Mouse (Mus musculus): Measurements from ENCODE around the gene Trio. TPM values are rescaled to one million over a fixed set of nuclear protein-coding genes. Genes with fewer than 3 reads are reported as not detected.

The Trio gene
- polyA plus RNA-seq, 1 experiment, result 56.3 TPM

GRCm38 (mm10) chr15:27683206-27683605 lies 342.4 kb downstream of the Trio start:
- Histone ChIP-seq H3K79me2 (ENCODE audit: control insufficient read depth, insufficient read depth) (no peaks in the 10 kb centered on the region), H3K36me3 (ENCODE audit: control insufficient read depth, insufficient read depth) (no peaks in the 10 kb centered on the region), H3K4me3 (no peak overlapping the region), H3K4me2 (ENCODE audit: low read depth) (no peak overlapping the region), H3K27me3 (ENCODE audit: control insufficient read depth, insufficient read depth, insufficient read length) (peaks cover 26% of the 10 kb centered on the region), H3ac (ENCODE audit: control insufficient read depth, insufficient read length) (no peak overlapping the region)
- TF ChIP-seq USF1 (IDR thresholded peaks at IDR 0.05; ENCODE audit: low read depth) (no peak), TCF3 (IDR thresholded peaks at IDR 0.05; ENCODE audit: insufficient read length, low read depth) (no peak), SRF (IDR thresholded peaks at IDR 0.05; ENCODE audit: control insufficient read depth, insufficient read length, low read depth) (no peak), POLR2AphosphoS2 (IDR thresholded peaks at IDR 0.05; ENCODE audit: insufficient read length, low read depth) (no peak), E2F4 (IDR thresholded peaks at IDR 0.05; ENCODE audit: insufficient read depth) (no peak), POLR2A (IDR thresholded peaks at IDR 0.05; ENCODE audit: insufficient read length, low read depth) (no peak)

- no peak for TF ChIP-seq REST (IDR thresholded peaks at IDR 0.05; ENCODE audit: insufficient read depth, insufficient read length)
- no peak for TF ChIP-seq MYOG (IDR thresholded peaks at IDR 0.05; ENCODE audit: control insufficient read depth in 1 of 3, insufficient read depth in 1 of 3, insufficient read length in 2 of 3, low read depth in 2 of 3)
- no peak for TF ChIP-seq MAX (IDR thresholded peaks at IDR 0.05; ENCODE audit: low read depth)
- no peak for TF ChIP-seq TCF12 (IDR thresholded peaks at IDR 0.05; ENCODE audit: insufficient read depth, poor library complexity, severe bottlenecking)
- no peaks in the 10 kb centered on the region for H3K79me2 ChIP-seq (ENCODE audit: control insufficient read depth, insufficient read depth)
- H3K4me3 ChIP-seq, result no peak overlapping the region
- H3K27me3 ChIP-seq (ENCODE audit: control insufficient read depth, insufficient read depth, insufficient read length), result peaks cover 27% of the 10 kb centered on the region
- H3K36me3 ChIP-seq (ENCODE audit: control insufficient read depth, insufficient read depth), result no peaks in the 10 kb centered on the region
- H3K4me2 ChIP-seq (ENCODE audit: low read depth), result no peak overlapping the region
- no peak overlapping the region for H3ac ChIP-seq (ENCODE audit: control insufficient read depth, insufficient read length)
Observed at GRCm38 (mm10) chr15:27682619-27683018, 343.0 kb downstream of the Trio start.

DNA sequence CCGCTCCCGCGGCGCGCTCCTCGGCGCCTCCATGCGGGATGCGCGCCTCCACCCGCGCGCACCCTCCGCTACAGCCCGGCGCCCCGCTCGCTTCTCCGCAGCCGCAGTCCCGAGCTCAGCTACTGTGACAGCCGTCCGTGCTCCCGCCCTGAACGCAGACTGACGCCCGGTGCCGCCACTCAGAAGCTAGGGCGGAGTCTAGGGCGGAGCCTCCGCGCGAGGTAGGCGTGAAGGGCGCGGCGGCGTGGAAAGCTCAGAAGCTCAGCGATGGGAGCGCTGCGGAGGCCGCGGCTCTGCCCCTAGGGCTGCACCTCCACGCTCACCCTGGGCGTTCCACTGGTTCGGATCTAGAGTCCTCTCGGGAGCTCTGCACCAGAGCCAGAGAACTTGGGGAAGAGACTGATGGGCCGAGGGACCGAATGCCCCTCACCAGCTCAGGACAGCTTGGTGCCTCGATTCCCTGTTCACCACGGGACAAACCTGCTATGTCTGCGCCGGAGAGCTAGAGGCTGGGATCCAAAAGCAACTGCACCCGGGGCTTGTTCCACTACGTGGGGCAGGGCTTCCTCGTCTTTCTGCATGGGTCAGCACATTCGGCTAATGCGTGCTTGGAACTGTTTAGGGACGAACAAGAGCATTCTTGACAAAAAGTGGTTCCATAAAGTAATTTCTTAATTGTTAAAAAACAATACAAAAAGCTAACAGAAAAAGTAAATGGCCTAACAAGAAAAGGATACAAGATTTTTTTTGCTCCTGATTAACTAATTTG lies 344.0 kb downstream of the Trio start, which contains the start of gene Otulinl:
Gene Otulinl (minus strand): TSS at position 161 of the 769 bp plus-strand sequence.
- TF ChIP-seq E2F4 (IDR thresholded peaks at IDR 0.05; ENCODE audit: insufficient read depth), result no peak
- TF ChIP-seq POLR2A (IDR thresholded peaks at IDR 0.05; ENCODE audit: insufficient read length, low read depth), result peak; percentile 48
- TF ChIP-seq MYOG (IDR thresholded peaks at IDR 0.05; ENCODE audit: control insufficient read depth in 1 of 3, insufficient read depth in 1 of 3, insufficient read length in 2 of 3, low read depth in 2 of 3), result peak in 2 of 3 experiments; percentile 13 to 33
- no peak for TF ChIP-seq POLR2AphosphoS2 (IDR thresholded peaks at IDR 0.05; ENCODE audit: insufficient read length, low read depth)
- Histone ChIP-seq H3K36me3 (ENCODE audit: control insufficient read depth, insufficient read depth) (no peaks in the 10 kb centered on the region), H3K79me2 (ENCODE audit: control insufficient read depth, insufficient read depth) (no peaks in the 10 kb centered on the region), H3K4me3 (peak within 1 kb of the TSS; percentile 14), H3K4me2 (ENCODE audit: low read depth) (peak within 1 kb of the TSS; percentile 99), H3K27me3 (ENCODE audit: control insufficient read depth, insufficient read depth, insufficient read length) (peaks cover 31% of the 10 kb centered on the region), H3ac (ENCODE audit: control insufficient read depth, insufficient read length) (peak within 1 kb of the TSS; percentile 11)

- peak overlapping the region; percentile 99 for H3K4me2 ChIP-seq (ENCODE audit: low read depth)
- no peaks in the 10 kb centered on the region for H3K79me2 ChIP-seq (ENCODE audit: control insufficient read depth, insufficient read depth)
- H3K4me3 ChIP-seq, result peak overlapping the region; percentile 14
- TF ChIP-seq MYOG (IDR thresholded peaks at IDR 0.05; ENCODE audit: control insufficient read depth in 1 of 3, insufficient read depth in 1 of 3, insufficient read length in 2 of 3, low read depth in 2 of 3) (no peak), CEBPB (IDR thresholded peaks at IDR 0.05; ENCODE audit: insufficient read depth, poor library complexity, severe bottlenecking) (no peak)
- peaks cover 37% of the 10 kb centered on the region for H3K27me3 ChIP-seq (ENCODE audit: control insufficient read depth, insufficient read depth, insufficient read length)
- H3ac ChIP-seq (ENCODE audit: control insufficient read depth, insufficient read length), result peak overlapping the region; percentile 11
- no peaks in the 10 kb centered on the region for H3K36me3 ChIP-seq (ENCODE audit: control insufficient read depth, insufficient read depth)
Observed at GRCm38 (mm10) chr15:27680997-27681396, 344.7 kb downstream of the Trio start.

Other genes with a start within 250 kb of the Trio start
- gene Dnah5, start 177.9 kb upstream of the Trio start, polyA plus RNA-seq (2012; fragmentation: generic; extraction: Trizol), result 0.05 TPM

Data from myocyte (in vitro differentiated cells).